Mouse (Mus musculus) bone marrow macrophage, adult 2 months (primary cell): ENCODE data around the gene Entr1. TPM values are rescaled to one million over a fixed set of nuclear protein-coding genes. Genes with fewer than 3 reads are reported as not detected.
A peak's percentile ranks its signal among the peaks of the same experiment; 100 is the strongest.

ENCODE experiments used
- H3K27ac ChIP-seq: 2 replicates; pipeline ENCODE4 v1.5.1; 2012; ENCODE audit warnings: low read depth, low read length; ENCODE audit not compliant: insufficient read depth
- H3K4me1 ChIP-seq: 2 replicates; pipeline ENCODE4 v1.6.1; 2012; ENCODE audit warnings: low read length; ENCODE audit not compliant: control insufficient read depth, insufficient read depth
- H3K4me3 ChIP-seq: 2 replicates; pipeline ENCODE4 v1.5.1; 2012; ENCODE audit warnings: mild to moderate bottlenecking, low read length, moderate library complexity; ENCODE audit not compliant: insufficient read depth
- CTCF ChIP-seq: IDR thresholded peaks from 2 replicates; pipeline ENCODE4 v1.5.1; 2012; ENCODE audit warnings: low read depth, mild to moderate bottlenecking, low read length, moderate library complexity
- POLR2A ChIP-seq: IDR thresholded peaks from 2 replicates; pipeline ENCODE4 v1.6.1; 2012; ENCODE audit warnings: mild to moderate bottlenecking, low read depth, low read length, borderline replicate concordance
- polyA plus RNA-seq: library from polyadenylated mRNA; stranded (reverse); fragments of >200 nt; gene quantifications from 2 replicates; pipeline ENCODE4 v1.2.4, GENCODE M21; 2012; ENCODE audit not compliant: missing spikeins, insufficient read depth, insufficient read length

The Entr1 gene
- polyA plus RNA-seq, 1 experiment, result 61.5 TPM

GRCm38 (mm10) chr2:26351358-26352290 lies 37.5 kb downstream of the Entr1 start, which contains the start of gene Dnlz:
Gene Dnlz, minus strand, starts transcription at chr2:26352110.
- Histone ChIP-seq H3K27ac (peak within 1 kb of the TSS; percentile 54), H3K4me3 (peak within 1 kb of the TSS; percentile 85), H3K4me1 (peaks cover 21% of the 10 kb centered on the region)
- TF ChIP-seq CTCF, result peak; percentile 37
- 0 out of 2 replicates have a peak, but pooled peaks have one; percentile 4 for TF ChIP-seq POLR2A

- Histone ChIP-seq H3K4me1 (peaks cover 19% of the 10 kb centered on the region), H3K27ac (no peak overlapping the region), H3K4me3 (no peak overlapping the region)
- TF ChIP-seq POLR2A, result no peak
Measured at GRCm38 (mm10) chr2:26348241-26348640, 40.9 kb downstream of the Entr1 start.

- Histone ChIP-seq H3K4me1 (no peaks in the 10 kb centered on the region), H3K4me3 (no peak overlapping the region), H3K27ac (no peak overlapping the region)
- TF ChIP-seq CTCF (no peak), POLR2A (no peak)
Measured at GRCm38 (mm10) chr2:26342609-26343490, 46.3 kb downstream of the Entr1 start.

GRCm38 (mm10) chr2:26342044-26342443 lies 47.1 kb downstream of the Entr1 start:
- Histone ChIP-seq H3K4me3 (no peak overlapping the region), H3K4me1 (no peaks in the 10 kb centered on the region), H3K27ac (no peak overlapping the region)
- no peak for TF ChIP-seq POLR2A
- TF ChIP-seq CTCF, result no peak

GRCm38 (mm10) chr2:26341510-26341981 lies 47.6 kb downstream of the Entr1 start:
- no peak for TF ChIP-seq POLR2A
- TF ChIP-seq CTCF, result no peak
- H3K4me3 ChIP-seq, result no peak overlapping the region
- H3K4me1 ChIP-seq, result no peaks in the 10 kb centered on the region
- H3K27ac ChIP-seq, result no peak overlapping the region

GRCm38 (mm10) chr2:26339204-26339551 lies 49.9 kb downstream of the Entr1 start:
- TF ChIP-seq POLR2A (no peak), CTCF (no peak)
- Histone ChIP-seq H3K4me3 (no peak overlapping the region), H3K27ac (no peak overlapping the region), H3K4me1 (no peaks in the 10 kb centered on the region)

GRCm38 (mm10) chr2:26338302-26339203 lies 50.6 kb downstream of the Entr1 start:
- TF ChIP-seq CTCF, result no peak
- no peak for TF ChIP-seq POLR2A
- H3K4me3 ChIP-seq, result no peak overlapping the region
- H3K27ac ChIP-seq, result no peak overlapping the region
- no peaks in the 10 kb centered on the region for H3K4me1 ChIP-seq

Other genes starting within 250 kb of the Entr1 start
- gene Lhx3, start 181.0 kb downstream of the Entr1 start, polyA plus RNA-seq, result not detected in 2 replicates
- gene Qsox2, start 151.8 kb downstream of the Entr1 start, polyA plus RNA-seq, result 4.2 and 5.6 TPM in 2 replicates
- not detected in 2 replicates for gene Ccdc187, start 94.8 kb downstream of the Entr1 start, polyA plus RNA-seq
- 5.3 and 5.5 TPM in 2 replicates for gene Gpsm1, start 73.8 kb downstream of the Entr1 start, polyA plus RNA-seq
- gene Dnlz, start 37.2 kb downstream of the Entr1 start, polyA plus RNA-seq, result 11.9 and 12.5 TPM in 2 replicates
- gene Card9, start 28.4 kb downstream of the Entr1 start, polyA plus RNA-seq, result 72.6 and 76.8 TPM in 2 replicates
- gene Snapc4, start 8.7 kb downstream of the Entr1 start, polyA plus RNA-seq, result 16.3 and 18.3 TPM in 2 replicates
- 38.5 and 51.6 TPM in 2 replicates for gene Pmpca, start within 50 bp of the Entr1 start, polyA plus RNA-seq
- 19.0 and 20.6 TPM in 2 replicates for gene Inpp5e, start 19.9 kb upstream of the Entr1 start, polyA plus RNA-seq
- 26.4 and 41.7 TPM in 2 replicates for gene Sec16a, start 55.9 kb upstream of the Entr1 start, polyA plus RNA-seq
- 27.6 and 36.4 TPM in 2 replicates for gene Notch1, start 127.3 kb upstream of the Entr1 start, polyA plus RNA-seq
- 1.5 TPM in 1 of 2 replicates, not detected in the other for gene Egfl7, start 190.7 kb upstream of the Entr1 start, polyA plus RNA-seq
- not detected in 2 replicates for gene Gm20532, start 197.3 kb upstream of the Entr1 start, polyA plus RNA-seq
- gene Agpat2, start 215.1 kb upstream of the Entr1 start, polyA plus RNA-seq, result 35.3 and 38.5 TPM in 2 replicates
- not detected in 2 replicates for gene Fam69b, start 239.1 kb upstream of the Entr1 start, polyA plus RNA-seq